Mouse (Mus musculus): ENCODE results near the gene Olfr1320. TPM values are rescaled to one million over a fixed set of nuclear protein-coding genes. Genes with fewer than 3 reads are reported as not detected.
"Not testable (repeated sequence)": the region's sequence is repeated elsewhere in the genome, so short reads cannot be mapped to it uniquely, and the experiment has no call there.

Gene Olfr1320
- not detected in 2 replicates for polyA plus RNA-seq (2012; rRNA removed)

DNA sequence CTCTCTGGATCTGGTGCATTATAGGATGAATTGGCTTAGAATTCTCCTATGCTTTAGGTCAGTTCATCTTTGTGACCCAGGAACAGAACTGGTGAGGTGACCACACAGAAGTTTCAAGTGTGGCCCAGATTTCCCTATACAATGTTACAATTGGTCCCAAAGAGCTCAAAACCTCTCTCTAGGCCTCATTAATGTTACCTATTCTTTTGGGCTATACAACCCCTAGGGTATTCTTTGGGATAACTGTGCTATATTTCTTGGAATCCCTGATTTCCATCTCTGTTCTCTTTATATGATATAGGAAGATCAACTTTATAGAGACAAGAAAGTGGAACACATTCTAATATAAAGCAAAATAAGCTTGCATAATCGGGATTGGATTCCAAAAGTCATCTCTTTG lies at the start of gene Olfr1320:
TSS of gene Olfr1320 (plus strand) at position 301 of the 400 bp plus-strand sequence.
- no peak for DNase-seq (ENCODE audit: low read depth, low spot score)
- WGBS, result 86% methylated on average over 1 of the region's 1 CpGs

DNA sequence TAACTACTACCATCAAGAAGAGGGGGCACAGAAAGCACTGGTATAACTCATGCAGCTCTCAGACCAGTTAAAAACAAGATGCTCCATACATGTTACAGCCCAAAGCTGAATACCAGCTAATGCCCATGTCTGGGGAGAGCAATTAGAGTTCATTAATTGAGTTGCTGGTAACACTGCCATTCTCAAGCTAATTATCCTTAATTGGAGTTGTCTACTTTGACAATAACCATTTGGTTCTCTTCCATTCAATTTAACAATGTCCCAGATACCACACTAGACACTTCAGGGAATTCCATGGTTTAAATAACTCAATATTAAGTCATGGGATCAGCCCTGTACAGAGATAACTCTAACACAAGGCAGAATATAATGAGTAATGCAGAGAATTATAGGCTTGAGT lies 44.6 kb upstream of the Olfr1320 start:
- no peak for DNase-seq (ENCODE audit: low read depth, low spot score)

DNA sequence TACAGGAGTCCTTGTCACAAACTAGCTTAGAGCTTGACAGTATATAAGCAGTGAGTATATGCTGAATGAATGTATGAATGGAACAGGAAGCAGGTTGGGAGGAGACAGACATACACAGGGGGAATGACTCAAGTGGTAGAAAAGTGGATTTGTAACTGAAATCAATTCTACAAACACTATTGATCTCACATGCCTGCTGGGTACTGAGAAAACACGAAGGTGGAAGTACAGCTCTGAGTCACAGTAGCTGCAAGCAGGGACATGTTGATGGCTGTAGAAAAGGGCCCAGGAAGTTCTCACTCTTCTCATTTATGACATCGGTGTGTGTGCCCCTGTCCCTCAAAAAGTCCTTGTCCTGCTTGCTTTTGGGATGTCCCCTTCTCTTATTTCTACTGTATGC lies 40.9 kb upstream of the Olfr1320 start:
- no peak for DNase-seq (ENCODE audit: low read depth, low spot score)

DNA sequence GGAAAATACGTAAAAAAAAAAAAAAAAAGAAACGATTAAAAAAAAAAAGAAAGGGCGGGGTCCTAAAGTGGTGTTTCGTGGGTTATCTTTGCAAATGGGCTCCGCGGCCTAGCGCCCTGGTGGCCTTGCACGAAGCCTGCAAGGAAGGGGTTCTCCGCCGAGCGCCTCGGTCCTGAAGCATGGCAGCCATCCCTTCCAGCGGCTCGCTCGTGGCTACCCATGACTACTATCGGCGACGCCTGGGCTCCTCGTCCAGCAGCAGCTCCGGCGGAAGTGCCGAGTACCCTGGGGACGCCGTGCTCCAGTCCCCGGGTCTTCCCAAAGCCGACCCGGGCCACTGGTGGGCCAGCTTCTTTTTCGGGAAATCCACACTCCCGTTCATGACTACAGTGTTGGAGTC lies 11.4 kb upstream of the Olfr1320 start:
- WGBS, result 92% methylated on average over 28 of the region's 29 CpGs
- not testable (repeated sequence) for DNase-seq (ENCODE audit: low read depth, low spot score)

More for the DNA sequence above, 40.9 kb upstream of the Olfr1320 start:
- WGBS, result 57% methylated on average over 2 of the region's 2 CpGs

Other genes starting within 250 kb of the Olfr1320 start
- not detected in 2 replicates for gene Arhgap36, start 208.4 kb upstream of the Olfr1320 start, polyA plus RNA-seq (2012; rRNA removed)
- gene Olfr1321, start 62.7 kb downstream of the Olfr1320 start, polyA plus RNA-seq (2012; rRNA removed), result not detected in 2 replicates
- gene Igsf1, start 125.4 kb downstream of the Olfr1320 start, polyA plus RNA-seq (2012; rRNA removed), result not detected in 2 replicates
- gene Olfr1322, start 219.2 kb downstream of the Olfr1320 start, polyA plus RNA-seq (2012; rRNA removed), result not detected in 2 replicates

All from large intestine, adult 2 months (tissue).